ENCODE assay signal across 21 mouse cellular contexts in genomic region chr10:40364642-40365361, GRCm38 (mm10). TPM values are rescaled to one million over a fixed set of nuclear protein-coding genes. Genes with fewer than 3 reads are reported as not detected.
DNase-seq lines count a peak whose midpoint lies in the region; ATAC-seq lines count a peak whose summit lies in the region.
"Had no signal": no experiment of that assay in that cellular context is flagged by ENCODE, and none has a peak within 500 bp of the region (broad histone marks: within the 10 kb centered on the region; RNA-seq: fewer than 3 reads in every experiment).

No protein-coding gene starts in this region.

- DNase-seq in embryonic facial prominence, embryonic 10.5 days (ENCODE audit: low spot score) = no peak
- DNase-seq in midbrain, embryonic 14.5 days = peak; percentile 12
- no peak for DNase-seq in midbrain, embryonic 11.5 days (ENCODE audit: low spot score, missing footprints)
- DNase-seq in ES-CJ7 (ENCODE audit: low read depth, low spot score) = peak; percentile 88
- DNase-seq in retina, embryonic 14.5 days (ENCODE audit: low spot score) = peak; percentile 11
- no peak for DNase-seq in kidney, postnatal 36 days
- DNase-seq: cerebellum, adult 18-20 months; heart, postnatal 4 days; layer of hippocampus, postnatal 36 days; liver, postnatal 0 days; lung, postnatal 36 days; thymus, postnatal 25 days had no signal

- H3K4me2 ChIP-seq in embryonic facial prominence, embryonic 15.5 days (replicated peaks) = no peak overlapping the region
- H3K4me2 ChIP-seq in midbrain, embryonic 14.5 days (ENCODE audit: low read length) = no peak overlapping the region
- H3K4me2 ChIP-seq in midbrain, embryonic 11.5 days = no peak overlapping the region
- H3K4me2 ChIP-seq: embryonic facial prominence, embryonic 13.5 days; heart, embryonic 13.5 days; intestine, embryonic 15.5 days; kidney, embryonic 15.5 days; limb, embryonic 15.5 days; neural tube, embryonic 13.5 days had no signal

- no peak for ATAC-seq in embryonic facial prominence, embryonic 15.5 days (ENCODE audit: insufficient number of reproducible peaks, low FRiP score, low TSS enrichment, low read depth)
- no peak for ATAC-seq in midbrain, embryonic 14.5 days (ENCODE audit: low FRiP score, low TSS enrichment)
- ATAC-seq in midbrain, embryonic 11.5 days (ENCODE audit: low FRiP score) = no peak
- ATAC-seq: intestine, embryonic 15.5 days; liver, postnatal 0 days; Patski had no signal

- H3K36me3 ChIP-seq in embryonic facial prominence, embryonic 15.5 days = no peaks in the 10 kb centered on the region
- no peaks in the 10 kb centered on the region for H3K36me3 ChIP-seq in embryonic facial prominence, embryonic 10.5 days (replicated peaks)
- no peaks in the 10 kb centered on the region for H3K36me3 ChIP-seq in midbrain, embryonic 14.5 days (ENCODE audit: control insufficient read depth, insufficient read depth, low read length)
- H3K36me3 ChIP-seq in midbrain, embryonic 11.5 days (ENCODE audit: control insufficient read depth, insufficient read depth, low read length) = no peaks in the 10 kb centered on the region
- H3K36me3 ChIP-seq: embryonic facial prominence, embryonic 13.5 days; heart, embryonic 13.5 days; intestine, embryonic 15.5 days; kidney, embryonic 15.5 days; limb, embryonic 15.5 days; neural tube, embryonic 13.5 days had no signal

- no peak overlapping the region for H3K4me3 ChIP-seq in embryonic facial prominence, embryonic 15.5 days (replicated peaks)
- no peak overlapping the region for H3K4me3 ChIP-seq in embryonic facial prominence, embryonic 10.5 days
- H3K4me3 ChIP-seq in midbrain, embryonic 14.5 days (replicated peaks; ENCODE audit: low read depth, low read length) = no peak overlapping the region
- H3K4me3 ChIP-seq in midbrain, embryonic 11.5 days (ENCODE audit: low read depth, low read length) = no peak overlapping the region
- H3K4me3 ChIP-seq: embryonic facial prominence, embryonic 13.5 days; heart, embryonic 13.5 days; intestine, embryonic 15.5 days; kidney, embryonic 15.5 days; limb, embryonic 15.5 days; neural tube, embryonic 13.5 days had no signal

- WGBS in embryonic facial prominence, embryonic 15.5 days = 65% methylated on average over 5 of the region's 5 CpGs
- 69% methylated on average over 5 of the region's 5 CpGs for WGBS in embryonic facial prominence, embryonic 10.5 days
- WGBS in midbrain, embryonic 14.5 days = 45% methylated on average over 5 of the region's 5 CpGs
- WGBS in midbrain, embryonic 11.5 days = 45% methylated on average over 5 of the region's 5 CpGs

- no peaks in the 10 kb centered on the region for H3K27me3 ChIP-seq in embryonic facial prominence, embryonic 15.5 days
- H3K27me3 ChIP-seq in embryonic facial prominence, embryonic 10.5 days (replicated peaks; ENCODE audit: low read depth, poor library complexity, severe bottlenecking) = no peaks in the 10 kb centered on the region
- H3K27me3 ChIP-seq in midbrain, embryonic 14.5 days (ENCODE audit: control insufficient read depth, insufficient read depth, low read length) = no peaks in the 10 kb centered on the region
- H3K27me3 ChIP-seq in midbrain, embryonic 11.5 days (ENCODE audit: control insufficient read depth, insufficient read depth, low read length) = no peaks in the 10 kb centered on the region
- H3K27me3 ChIP-seq: CH12.LX; embryonic facial prominence, embryonic 13.5 days; heart, embryonic 13.5 days; intestine, embryonic 15.5 days; kidney, embryonic 15.5 days; limb, embryonic 15.5 days; neural tube, embryonic 13.5 days; Patski had no signal

- H3K4me1 ChIP-seq in embryonic facial prominence, embryonic 15.5 days = peaks cover 13% of the 10 kb centered on the region; the same call in 1 of the 2 replicates
- peaks cover 27% of the 10 kb centered on the region for H3K4me1 ChIP-seq in embryonic facial prominence, embryonic 10.5 days
- H3K4me1 ChIP-seq in midbrain, embryonic 14.5 days (ENCODE audit: control insufficient read depth, insufficient read depth, low read length) = 0 out of 2 replicates have a peak, but pooled peaks cover 8% of the 10 kb centered on the region
- H3K4me1 ChIP-seq in midbrain, embryonic 11.5 days (ENCODE audit: control insufficient read depth, insufficient read depth, low read length) = peaks cover 5% of the 10 kb centered on the region; the same call in 1 of the 2 replicates

- H3K27ac ChIP-seq in embryonic facial prominence, embryonic 15.5 days (replicated peaks) = 0 out of 2 replicates have a peak overlapping the region, but pooled peaks have one; percentile 9
- no peak overlapping the region for H3K27ac ChIP-seq in embryonic facial prominence, embryonic 10.5 days (replicated peaks)
- no peak overlapping the region for H3K27ac ChIP-seq in midbrain, embryonic 14.5 days (replicated peaks; ENCODE audit: low read depth, low read length)
- H3K27ac ChIP-seq in midbrain, embryonic 11.5 days (ENCODE audit: low read depth, low read length) = no peak overlapping the region
- H3K27ac ChIP-seq: embryonic facial prominence, embryonic 13.5 days; heart, embryonic 13.5 days; intestine, embryonic 15.5 days; kidney, embryonic 15.5 days; limb, embryonic 15.5 days; neural tube, embryonic 13.5 days had no signal

- H3K9ac ChIP-seq in embryonic facial prominence, embryonic 15.5 days = no peak overlapping the region
- H3K9ac ChIP-seq in midbrain, embryonic 14.5 days (replicated peaks; ENCODE audit: low read length) = no peak overlapping the region
- H3K9ac ChIP-seq in midbrain, embryonic 11.5 days (ENCODE audit: low read length) = no peak overlapping the region
- H3K9ac ChIP-seq: embryonic facial prominence, embryonic 13.5 days; heart, embryonic 13.5 days; intestine, embryonic 15.5 days; kidney, embryonic 15.5 days; limb, embryonic 15.5 days; liver, postnatal 0 days; neural tube, embryonic 13.5 days had no signal

- H3K9me3 ChIP-seq in embryonic facial prominence, embryonic 15.5 days (replicated peaks) = no peaks in the 10 kb centered on the region
- no peaks in the 10 kb centered on the region for H3K9me3 ChIP-seq in embryonic facial prominence, embryonic 10.5 days
- H3K9me3 ChIP-seq in midbrain, embryonic 14.5 days (ENCODE audit: control insufficient read depth, low read length) = no peaks in the 10 kb centered on the region
- no peaks in the 10 kb centered on the region for H3K9me3 ChIP-seq in midbrain, embryonic 11.5 days (ENCODE audit: control insufficient read depth, low read length)
- H3K9me3 ChIP-seq: embryonic facial prominence, embryonic 13.5 days; heart, embryonic 13.5 days; intestine, embryonic 15.5 days; kidney, embryonic 15.5 days; limb, embryonic 15.5 days; neural tube, embryonic 13.5 days had no signal

RNA-seq across cellular contexts. Expression of gene Cdk19, which starts 25.4 kb away (rescaled TPM):
- polyA plus RNA-seq in embryonic facial prominence, embryonic 15.5 days (2015; fragmentation: Nextera tagmentation; extraction: Ambion mirVana) = 9.7 and 10.0 TPM in 2 replicates
- polyA plus RNA-seq in embryonic facial prominence, embryonic 10.5 days (2016; fragmentation: Nextera tagmentation; extraction: Ambion mirVana) = 6.0 and 7.8 TPM in 2 replicates
- 9.4 and 13.1 TPM in 2 replicates for polyA plus RNA-seq in midbrain, embryonic 14.5 days (2014; fragmentation: Nextera tagmentation; extraction: Ambion mirVana)
- polyA plus RNA-seq in midbrain, embryonic 11.5 days (2014; fragmentation: Nextera tagmentation; extraction: Ambion mirVana) = 7.3 and 8.6 TPM in 2 replicates

Comparison
In these comparisons a context has a peak if more than half of its experiments do, and no peak if none do; other contexts are left out.
1. DNase-seq: peak in midbrain, embryonic 14.5 days (single experiment), ES-CJ7 (single experiment) and retina, embryonic 14.5 days (single experiment); none in embryonic facial prominence, embryonic 10.5 days (single experiment), midbrain, embryonic 11.5 days (single experiment) and kidney, postnatal 36 days (0 of 2).